ENCODE assay signal across 8 mouse cellular contexts in genomic region chr16:97165444-97166121, GRCm38 (mm10). TPM values are rescaled to one million over a fixed set of nuclear protein-coding genes. Genes with fewer than 3 reads are reported as not detected.
DNase-seq lines count a peak whose midpoint lies in the region; ATAC-seq lines count a peak whose summit lies in the region.

No protein-coding gene starts in this region.

- H3K9ac ChIP-seq in intestine, embryonic 16.5 days (ENCODE audit: low read depth, low read length) = peak overlapping the region; percentile 50; the same call in 1 of the 2 replicates

- no peak overlapping the region; the same call in 1 of the 2 replicates for H3K27ac ChIP-seq in intestine, embryonic 16.5 days (ENCODE audit: low read length)

- peaks cover 17% of the 10 kb centered on the region for H3K27me3 ChIP-seq in intestine, embryonic 16.5 days (replicated peaks; ENCODE audit: control insufficient read depth, insufficient read depth, low read length)
- no peaks in the 10 kb centered on the region for H3K27me3 ChIP-seq in splenic B cell, adult 2 months (ENCODE audit: control insufficient read depth, insufficient read depth, low read length, poor library complexity, severe bottlenecking)

- DNase-seq in heart, adult 11 months = peak; percentile 87
- no peak for DNase-seq in heart, postnatal 25 days (ENCODE audit: low spot score)
- DNase-seq in cerebellum, postnatal 36 days = peak; percentile 82
- peak; percentile 14 for DNase-seq in gastrocnemius, postnatal 14 days
- DNase-seq in left cerebral cortex, postnatal 4 days = peak; percentile 85
- peak; percentile 1 for DNase-seq in splenic B cell, adult 2 months (ENCODE audit: low read depth, low spot score)

- 0 out of 2 replicates have a peak, but pooled peaks cover 8% of the 10 kb centered on the region for H3K4me1 ChIP-seq in intestine, embryonic 16.5 days (ENCODE audit: control insufficient read depth, insufficient read depth, low read length)

- H3K36me3 ChIP-seq in intestine, embryonic 16.5 days (ENCODE audit: control insufficient read depth, insufficient read depth, low read length) = no peaks in the 10 kb centered on the region
- H3K36me3 ChIP-seq in splenic B cell, adult 2 months (ENCODE audit: control insufficient read depth, insufficient read depth, low read length, poor library complexity, severe bottlenecking) = no peaks in the 10 kb centered on the region

- peak overlapping the region; percentile 37 for H3K4me3 ChIP-seq in intestine, embryonic 16.5 days (ENCODE audit: low read length)

- intact Hi-C loops in heart, postnatal 25 days (cut with DNase I) = loop anchor here (5.0 kb wide), 1 partner anchor 268 kb away; no protein-coding TSS in a partner anchor
- intact Hi-C loops in gastrocnemius, postnatal 14 days (cut with DNase I; ENCODE audit: low total_unique reads) = no loop called here
- intact Hi-C loops in left cerebral cortex, postnatal 4 days (cut with DNase I) = loop anchor here (5.0 to 10.0 kb wide), 2 partner anchors 151 to 268 kb away; no protein-coding TSS in a partner anchor

- WGBS in intestine, embryonic 16.5 days = under 1% methylated on average over 21 of the region's 21 CpGs

- ATAC-seq in intestine, embryonic 16.5 days = peak; percentile 99
- ATAC-seq in megakaryocyte-erythroid progenitor cell, adult 5-6 weeks (replicated peaks; ENCODE audit: low FRiP score, low TSS enrichment, poor library complexity, severe bottlenecking) = peak; percentile 80

- H3K4me2 ChIP-seq in intestine, embryonic 16.5 days (ENCODE audit: low read depth, low read length) = peak overlapping the region; percentile 65

- no peaks in the 10 kb centered on the region for H3K9me3 ChIP-seq in intestine, embryonic 16.5 days (ENCODE audit: control insufficient read depth, low read length)

RNA-seq across cellular contexts. Expression of gene Dscam, which starts 5.0 kb away (rescaled TPM):
- total RNA-seq in heart, postnatal 25 days (2021) = not detected
- total RNA-seq in gastrocnemius, postnatal 14 days (2021) = under 1 TPM in 1 of 2 experiments, not detected in 1; 0.02 TPM
- polyA plus RNA-seq in intestine, embryonic 16.5 days (2015; fragmentation: Nextera tagmentation; extraction: Ambion mirVana) = 0.05 and 0.21 TPM in 2 replicates
- 10 to 100 TPM; 39.5 to 43.1 TPM for total RNA-seq in left cerebral cortex, postnatal 4 days (2021)
- 0.84 TPM in 1 of 2 replicates, not detected in the other for total RNA-seq in megakaryocyte-erythroid progenitor cell, adult 5-6 weeks (2014; fragmentation: Nextera tagmentation)
- total RNA-seq in megakaryocyte-erythroid progenitor cell, adult 5-6 weeks (2017) = 0.19 TPM in 1 of 2 replicates, not detected in the other

Comparison
In these comparisons a context has a peak if more than half of its experiments do, and no peak if none do; other contexts are left out.
1. RNA of gene Dscam, which starts 5.0 kb away (total RNA-seq): 39.5 to 43.1 TPM in left cerebral cortex, postnatal 4 days; 0.19 to 0.84 TPM in megakaryocyte-erythroid progenitor cell, adult 5-6 weeks, not detected in heart, postnatal 25 days and 0.02 TPM in gastrocnemius, postnatal 14 days; every median in the first group is over 10 times any median in the second.